Mouse (Mus musculus) MEL (cell line): Measurements from ENCODE around the gene Ndufs8. TPM values are rescaled to one million over a fixed set of nuclear protein-coding genes. Genes with fewer than 3 reads are reported as not detected.

Source experiments
- DNase-seq: peaks from one replicate; pipeline ENCODE4 v3.0.0; 2011; ENCODE audit warnings: low read depth, low spot score
- H3K27ac ChIP-seq: 2 replicates; pipeline ENCODE4 v1.5.1; 2012; ENCODE audit warnings: low read depth, mild to moderate bottlenecking, control low read depth, low read length, moderate library complexity; ENCODE audit not compliant: control insufficient read depth
- H3K27me3 ChIP-seq, 2 experiments: fragments of 150-350 bp in 1 of 2; sonication (generic) in 1 of 2; 2 replicates each; pipeline ENCODE4 v1.6.1; 2012; ENCODE audit warnings: low read length in 2 of 2, mild to moderate bottlenecking in 2 of 2, improper control_type of control experiment in 1 of 2, moderate library complexity in 1 of 2; ENCODE audit not compliant: insufficient read depth in 2 of 2, control insufficient read depth in 1 of 2
- H3K36me3 ChIP-seq, 2 experiments: 2 replicates each; pipeline ENCODE4 v1.6.1; 2012 to 2014; ENCODE audit warnings: low read length in 2 of 2, improper control_type of control experiment in 1 of 2, inconsistent platforms in 1 of 2, mild to moderate bottlenecking in 1 of 2; ENCODE audit not compliant: insufficient read depth in 2 of 2, control insufficient read depth in 1 of 2
- H3K4me1 ChIP-seq, 2 experiments: fragments of 150-350 bp in 1 of 2; sonication (generic) in 1 of 2; 2 replicates each; pipeline ENCODE4 v1.6.1; 2012; ENCODE audit warnings: low read length in 2 of 2, improper control_type of control experiment in 1 of 2, mild to moderate bottlenecking in 1 of 2; ENCODE audit not compliant: insufficient read depth in 2 of 2, control insufficient read depth in 1 of 2
- H3K4me3 ChIP-seq, 2 experiments: fragments of 150-350 bp in 1 of 2; sonication (generic) in 1 of 2; 2 replicates each; pipeline ENCODE4 v1.5.1; 2012; ENCODE audit warnings: low read depth in 2 of 2, low read length in 2 of 2, mild to moderate bottlenecking in 2 of 2, moderate library complexity in 2 of 2, control low read depth in 1 of 2, improper control_type of control experiment in 1 of 2; ENCODE audit not compliant: control insufficient read depth in 1 of 2, insufficient read depth in 1 of 2
- H3K79me2 ChIP-seq: 2 replicates; pipeline ENCODE4 v1.6.1; 2012; ENCODE audit warnings: mild to moderate bottlenecking, low read length, moderate library complexity; ENCODE audit not compliant: control insufficient read depth, poor library complexity, insufficient read depth
- H3K9ac ChIP-seq: 2 replicates; pipeline ENCODE4 v1.6.1; 2012; ENCODE audit warnings: low read depth, mild to moderate bottlenecking, control low read depth, low read length, moderate library complexity; ENCODE audit not compliant: control insufficient read depth, poor library complexity, severe bottlenecking
- H3K9me3 ChIP-seq: fragments of 150-350 bp; sonication (generic); replicated peaks from 2 replicates; pipeline ENCODE4 v1.6.1; 2012; ENCODE audit warnings: mild to moderate bottlenecking, low read length, improper control_type of control experiment, moderate library complexity; ENCODE audit not compliant: insufficient read depth
- CHD1 ChIP-seq: IDR thresholded peaks from 2 replicates; pipeline ENCODE4 v1.6.1; 2012; ENCODE audit warnings: low read depth, mild to moderate bottlenecking, inconsistent platforms, low read length, improper control_type of control experiment
- CHD2 ChIP-seq: IDR thresholded peaks from 2 replicates; pipeline ENCODE4 v1.6.1; 2011; ENCODE audit warnings: low read length, improper control_type of control experiment
- CTCF ChIP-seq, 3 experiments: IDR thresholded peaks in 2 of 3; conservative IDR thresholded peaks in 1 of 3; 2 replicates each; pipeline ENCODE4 v1.5.1; 2011 to 2012; ENCODE audit warnings: low read length in 3 of 3, low read depth in 2 of 3, mild to moderate bottlenecking in 2 of 3, improper control_type of control experiment in 1 of 3, inconsistent platforms in 1 of 3, mixed read lengths in 1 of 3, moderate library complexity in 1 of 3; ENCODE audit not compliant: control insufficient read depth in 1 of 3, insufficient read depth in 1 of 3, poor library complexity in 1 of 3, severe bottlenecking in 1 of 3
- EP300 ChIP-seq, 2 experiments: IDR thresholded peaks; 2 replicates each; pipeline ENCODE4 v1.6.1; 2011; ENCODE audit warnings: improper control_type of control experiment in 2 of 2, low read length in 2 of 2, low read depth in 1 of 2, mild to moderate bottlenecking in 1 of 2
- ETS1 ChIP-seq: IDR thresholded peaks from 2 replicates; pipeline ENCODE4 v1.6.1; 2012; ENCODE audit warnings: low read depth, mild to moderate bottlenecking, inconsistent platforms, low read length, improper control_type of control experiment, moderate library complexity
- GABPA ChIP-seq: IDR thresholded peaks from 2 replicates; pipeline ENCODE4 v1.6.1; 2012; ENCODE audit warnings: low read depth, mild to moderate bottlenecking, inconsistent platforms, low read length, improper control_type of control experiment, moderate library complexity
- GATA1 ChIP-seq: IDR thresholded peaks from 2 replicates; pipeline ENCODE4 v1.6.1; 2011; ENCODE audit warnings: low read depth, low read length, improper control_type of control experiment
- HCFC1 ChIP-seq: IDR thresholded peaks from 2 replicates; pipeline ENCODE4 v1.6.1; 2012; ENCODE audit warnings: low read depth, mild to moderate bottlenecking, inconsistent platforms, low read length, improper control_type of control experiment, moderate library complexity
- MAX ChIP-seq: IDR thresholded peaks from 2 replicates; pipeline ENCODE4 v1.6.1; 2011; ENCODE audit warnings: low read length, improper control_type of control experiment
- MAZ ChIP-seq: IDR thresholded peaks from 2 replicates; pipeline ENCODE4 v1.6.1; 2012; ENCODE audit warnings: low read depth, mild to moderate bottlenecking, inconsistent platforms, low read length, improper control_type of control experiment
- MXI1 ChIP-seq: IDR thresholded peaks from 2 replicates; pipeline ENCODE4 v1.6.1; 2011; ENCODE audit warnings: mild to moderate bottlenecking, low read depth, low read length, improper control_type of control experiment
- MYB ChIP-seq: IDR thresholded peaks from 2 replicates; pipeline ENCODE4 v1.6.1; 2011; ENCODE audit warnings: mild to moderate bottlenecking, low read depth, low read length, improper control_type of control experiment
- MYC ChIP-seq: IDR thresholded peaks from 2 replicates; pipeline ENCODE4 v1.6.1; 2011; ENCODE audit warnings: low read depth, mild to moderate bottlenecking, low read length, improper control_type of control experiment, moderate library complexity
- NELFE ChIP-seq: IDR thresholded peaks from 2 replicates; pipeline ENCODE4 v1.6.1; 2011; ENCODE audit warnings: low read depth, low read length, improper control_type of control experiment
- POLR2A ChIP-seq, 2 experiments: IDR thresholded peaks; 2 replicates each; pipeline ENCODE4 v1.6.1; 2011 to 2012; ENCODE audit warnings: low read length in 2 of 2, mild to moderate bottlenecking in 2 of 2, control low read depth in 1 of 2, improper control_type of control experiment in 1 of 2, low read depth in 1 of 2, moderate library complexity in 1 of 2; ENCODE audit not compliant: control insufficient read depth in 1 of 2, insufficient read depth in 1 of 2, poor library complexity in 1 of 2
- POLR2AphosphoS2 ChIP-seq: IDR thresholded peaks from 2 replicates; pipeline ENCODE4 v1.6.1; 2011; ENCODE audit warnings: low read length, improper control_type of control experiment
- SIN3A ChIP-seq: IDR thresholded peaks from 2 replicates; pipeline ENCODE4 v1.6.1; 2012; ENCODE audit warnings: low read length, improper control_type of control experiment, inconsistent platforms
- TCF12 ChIP-seq: IDR thresholded peaks from 2 replicates; pipeline ENCODE4 v1.6.1; 2014; ENCODE audit warnings: low read depth, mild to moderate bottlenecking, inconsistent platforms, low read length, improper control_type of control experiment, moderate library complexity
- polyA plus RNA-seq, 2 experiments: library from polyadenylated mRNA; stranded (reverse) in 1 of 2; unstranded in 1 of 2; fragments of >175 nt in 1 of 2; fragments of >200 nt in 1 of 2; gene quantifications; 2 replicates each; pipeline versions ENCODE4 v1.2.1 to v1.2.4; 2012; ENCODE audit warnings: low replicate concordance in 2 of 2, low read depth in 1 of 2; ENCODE audit not compliant: insufficient read length in 2 of 2, insufficient read depth in 1 of 2, missing spikeins in 1 of 2
- total RNA-seq: library from RNA; depleted of rRNA; stranded (reverse); fragments of 300-350 nt; gene quantifications from 2 replicates; pipeline ENCODE4 v1.2.3, GENCODE M21; 2012

Gene Ndufs8
- total and polyA plus RNA-seq, 3 experiments: 205 to 243 TPM; not detected in 1

- DNase-seq: no peak
- Histone ChIP-seq H3K9ac (no peak overlapping the region), H3K9me3 (no peaks in the 10 kb centered on the region), H3K79me2 (no peaks in the 10 kb centered on the region), H3K36me3 (no peaks in the 10 kb centered on the region)
- no peak for TF ChIP-seq ETS1
- TF ChIP-seq CHD2: no peak
- no peak for TF ChIP-seq MAZ
- no peak for TF ChIP-seq POLR2A (IDR thresholded peaks at IDR 0.05; ENCODE audit: control insufficient read depth in 1 of 2, insufficient read depth in 1 of 2, low read depth in 1 of 2, low read length in 2 of 2, poor library complexity in 1 of 2)
- TF ChIP-seq EP300 (IDR thresholded peaks at IDR 0.05; ENCODE audit: low read depth in 1 of 2, low read length in 2 of 2): no peak
- TF ChIP-seq SIN3A: no peak
- TF ChIP-seq HCFC1: no peak
- no peak for TF ChIP-seq MYB
- no peak for TF ChIP-seq NELFE
- no peak for TF ChIP-seq MXI1
- TF ChIP-seq CHD1: no peak
- no peak for TF ChIP-seq CTCF (IDR thresholded peaks at IDR 0.05 in 2 of 3, conservative IDR thresholded peaks at IDR 0.05 in 1 of 3; ENCODE audit: control insufficient read depth in 1 of 3, insufficient read depth in 1 of 3, low read depth in 2 of 3, low read length in 3 of 3, poor library complexity in 1 of 3, severe bottlenecking in 1 of 3)
- TF ChIP-seq, all 39 proteins: peak for 0
- H3K27ac ChIP-seq: no peak overlapping the region
- no peak overlapping the region for H3K4me3 ChIP-seq
- no peaks in the 10 kb centered on the region for H3K27me3 ChIP-seq
- H3K4me1 ChIP-seq: no peaks in the 10 kb centered on the region
These were observed 40.2 kb downstream of the Ndufs8 start for GRCm38 (mm10) chr19:3872373-3872772.

- H3K36me3 ChIP-seq: no peaks in the 10 kb centered on the region
- no peak for TF ChIP-seq GABPA
- no peak for TF ChIP-seq MAX
- TF ChIP-seq CTCF (IDR thresholded peaks at IDR 0.05 in 2 of 3, conservative IDR thresholded peaks at IDR 0.05 in 1 of 3; ENCODE audit: control insufficient read depth in 1 of 3, insufficient read depth in 1 of 3, low read depth in 2 of 3, low read length in 3 of 3, poor library complexity in 1 of 3, severe bottlenecking in 1 of 3): no peak
- TF ChIP-seq MYC: no peak
- no peak for TF ChIP-seq POLR2AphosphoS2
- no peak for TF ChIP-seq GATA1
- TF ChIP-seq EP300 (IDR thresholded peaks at IDR 0.05; ENCODE audit: low read depth in 1 of 2, low read length in 2 of 2): no peak
- TF ChIP-seq TCF12: no peak
- TF ChIP-seq HCFC1: no peak
- TF ChIP-seq CHD2: no peak
- TF ChIP-seq, all 39 proteins: peak for 0
- no peaks in the 10 kb centered on the region for H3K4me1 ChIP-seq
- H3K27ac ChIP-seq: no peak overlapping the region
- no peak overlapping the region for H3K9ac ChIP-seq
- H3K4me3 ChIP-seq: no peak overlapping the region
- no peaks in the 10 kb centered on the region for H3K27me3 ChIP-seq
- no peaks in the 10 kb centered on the region for H3K79me2 ChIP-seq
- no peak for DNase-seq
- H3K9me3 ChIP-seq: no peaks in the 10 kb centered on the region
These were observed 41.1 kb downstream of the Ndufs8 start for GRCm38 (mm10) chr19:3871468-3871867.
